Mouse (Mus musculus) embryonic fibroblast, embryonic 13.5 days (primary cell): ENCODE results near the gene Ctnna3. TPM values are rescaled to one million over a fixed set of nuclear protein-coding genes. Genes with fewer than 3 reads are reported as not detected.
A peak's percentile ranks its signal among the peaks of the same experiment; 100 is the strongest.

Experiments used
- H3K27ac ChIP-seq: 2 replicates; pipeline ENCODE4 v1.5.1; 2012; ENCODE audit warnings: low read length, control low read depth, inconsistent platforms; ENCODE audit not compliant: insufficient read depth
- H3K4me1 ChIP-seq: 2 replicates; pipeline ENCODE4 v1.6.1; 2011; ENCODE audit warnings: low read length; ENCODE audit not compliant: control insufficient read depth, insufficient read depth
- H3K4me3 ChIP-seq: 2 replicates; pipeline ENCODE4 v1.5.1; 2011; ENCODE audit warnings: mild to moderate bottlenecking, control low read depth, low read length; ENCODE audit not compliant: insufficient read depth
- CTCF ChIP-seq: IDR thresholded peaks from 2 replicates; pipeline ENCODE4 v1.5.1; 2011; ENCODE audit warnings: mild to moderate bottlenecking, control low read depth, low read length, moderate library complexity, borderline replicate concordance; ENCODE audit not compliant: insufficient read depth
- POLR2A ChIP-seq: IDR thresholded peaks from 2 replicates; pipeline ENCODE4 v1.6.1; 2011; ENCODE audit warnings: low read depth, mild to moderate bottlenecking, control low read depth, low read length, moderate library complexity
- polyA plus RNA-seq: library from polyadenylated mRNA; stranded (reverse); fragments of >200 nt; gene quantifications from 2 replicates; pipeline ENCODE4 v1.2.4, GENCODE M21; 2011; ENCODE audit warnings: low read depth; ENCODE audit not compliant: missing spikeins, insufficient read length

Ctnna3 gene
- polyA plus RNA-seq, 1 experiment: 0.14 TPM

- Histone ChIP-seq H3K4me1 (no peaks in the 10 kb centered on the region), H3K4me3 (no peak overlapping the region), H3K27ac (no peak overlapping the region)
- TF ChIP-seq CTCF: no peak
- no peak for TF ChIP-seq POLR2A
Observed at GRCm38 (mm10) chr10:64030901-64031300, 601.0 kb downstream of the Ctnna3 start.

- Histone ChIP-seq H3K4me3 (no peak overlapping the region), H3K27ac (no peak overlapping the region), H3K4me1 (no peaks in the 10 kb centered on the region; the same call in 1 of the 2 replicates)
- TF ChIP-seq POLR2A (no peak), CTCF (no peak)
Observed at GRCm38 (mm10) chr10:64039760-64040535, 610.0 kb downstream of the Ctnna3 start.

GRCm38 (mm10) chr10:64041218-64041617 lies 611.3 kb downstream of the Ctnna3 start:
- no peak overlapping the region for H3K4me3 ChIP-seq
- H3K27ac ChIP-seq: no peak overlapping the region
- H3K4me1 ChIP-seq: no peaks in the 10 kb centered on the region; the same call in 1 of the 2 replicates
- TF ChIP-seq CTCF: no peak
- no peak for TF ChIP-seq POLR2A

GRCm38 (mm10) chr10:64041892-64042291 lies 612.0 kb downstream of the Ctnna3 start:
- no peak overlapping the region for H3K4me3 ChIP-seq
- H3K4me1 ChIP-seq: no peaks in the 10 kb centered on the region; the same call in 1 of the 2 replicates
- no peak overlapping the region for H3K27ac ChIP-seq
- TF ChIP-seq CTCF (no peak), POLR2A (no peak)

- no peak overlapping the region for H3K4me3 ChIP-seq
- TF ChIP-seq CTCF (no peak), POLR2A (no peak)
- H3K4me1 ChIP-seq: no peaks in the 10 kb centered on the region
- no peak overlapping the region for H3K27ac ChIP-seq
Observed at GRCm38 (mm10) chr10:64049151-64049550, 619.3 kb downstream of the Ctnna3 start.

- TF ChIP-seq CTCF (no peak), POLR2A (no peak)
- no peak overlapping the region for H3K4me3 ChIP-seq
- no peaks in the 10 kb centered on the region for H3K4me1 ChIP-seq
- H3K27ac ChIP-seq: no peak overlapping the region
Observed at GRCm38 (mm10) chr10:64049946-64050345, 620.0 kb downstream of the Ctnna3 start.

- no peak overlapping the region for H3K27ac ChIP-seq
- H3K4me3 ChIP-seq: no peak overlapping the region
- TF ChIP-seq POLR2A: no peak
- no peak for TF ChIP-seq CTCF
- no peaks in the 10 kb centered on the region for H3K4me1 ChIP-seq
Observed at GRCm38 (mm10) chr10:64063704-64064103, 633.8 kb downstream of the Ctnna3 start.

GRCm38 (mm10) chr10:64075944-64076343 lies 646.0 kb downstream of the Ctnna3 start:
- TF ChIP-seq POLR2A: no peak
- no peak for TF ChIP-seq CTCF
- Histone ChIP-seq H3K4me1 (peaks cover 15% of the 10 kb centered on the region), H3K27ac (peak overlapping the region; percentile 69), H3K4me3 (no peak overlapping the region)

- H3K4me3 ChIP-seq: no peak overlapping the region
- TF ChIP-seq POLR2A (no peak), CTCF (no peak)
- H3K27ac ChIP-seq: peak overlapping the region; percentile 69
- H3K4me1 ChIP-seq: peaks cover 15% of the 10 kb centered on the region
Observed at GRCm38 (mm10) chr10:64076410-64077052, 646.6 kb downstream of the Ctnna3 start.

GRCm38 (mm10) chr10:64082345-64082744 lies 652.4 kb downstream of the Ctnna3 start:
- Histone ChIP-seq H3K27ac (no peak overlapping the region), H3K4me1 (peaks cover 3% of the 10 kb centered on the region; the same call in 1 of the 2 replicates), H3K4me3 (no peak overlapping the region)
- TF ChIP-seq CTCF (no peak), POLR2A (no peak)
